Mouse (Mus musculus) gastrocnemius, adult 2 months (tissue): ENCODE measurements around the gene Pgm2l1. TPM values are rescaled to one million over a fixed set of nuclear protein-coding genes. Genes with fewer than 3 reads are reported as not detected.
A peak's percentile ranks its signal among the peaks of the same experiment; 100 is the strongest.

Experiments
- DNase-seq: peaks from one replicate; pipeline ENCODE4 v3.0.0; 2022
- H3K27ac ChIP-seq: fragments of 200-600 bp; 2 replicates; pipeline ENCODE4 v1.8.1; 2022; ENCODE audit warnings: mild to moderate bottlenecking
- H3K4me3 ChIP-seq: fragments of 200-600 bp; 2 replicates; pipeline ENCODE4 v1.8.1; 2022; ENCODE audit warnings: mild to moderate bottlenecking, moderate library complexity
- CTCF ChIP-seq: fragments of 200-600 bp; IDR thresholded peaks from 2 replicates; pipeline ENCODE4 v1.8.1; 2022; ENCODE audit warnings: antibody characterized with exemption, mild to moderate bottlenecking, moderate library complexity
- intact Hi-C: fragments of 180-260 bp; cut with DNase I; formaldehyde crosslinking; loops from one replicate; pipeline ENCODE4 v1.15.1; 2025
- total RNA-seq, 2 experiments: library from RNA; stranded (reverse); gene quantifications; 2 replicates each; pipeline ENCODE4 v1.2.3; 2021

Pgm2l1 gene
- total RNA-seq, 2 experiments from 2014 or later = 16.0 to 19.3 TPM

DNA sequence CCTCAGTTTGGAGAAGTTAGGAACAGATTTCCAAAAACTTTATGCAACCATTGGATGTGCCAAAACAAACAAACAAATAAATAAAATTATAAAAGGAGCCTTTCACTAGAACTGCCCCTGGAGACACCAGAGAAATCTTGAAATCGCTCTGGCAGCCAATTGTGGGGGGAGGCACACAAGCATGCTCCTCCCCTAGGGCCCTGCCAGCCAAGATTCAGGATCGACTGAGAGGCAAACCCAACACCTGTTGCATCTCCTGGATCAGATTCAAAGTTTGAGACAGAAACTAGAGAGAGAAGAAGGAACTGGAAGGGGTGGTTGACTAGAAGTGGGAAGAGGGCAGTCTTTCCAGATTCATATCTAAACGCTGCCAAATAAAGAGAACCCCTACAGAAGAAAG is 23.6 kb upstream of the Pgm2l1 start:
- no peak for TF ChIP-seq CTCF
- DNase-seq = peak; percentile 72
- Histone ChIP-seq H3K4me3 (no peak overlapping the region), H3K27ac (no peak overlapping the region)
- intact Hi-C loops = no loop called here

GRCm38 (mm10) chr7:100204871-100205270 is 22.3 kb upstream of the Pgm2l1 start:
- Histone ChIP-seq H3K27ac (no peak overlapping the region), H3K4me3 (no peak overlapping the region)
- intact Hi-C loops = no loop called here
- no peak for DNase-seq
- no peak for TF ChIP-seq CTCF

GRCm38 (mm10) chr7:100206144-100206543 is 21.1 kb upstream of the Pgm2l1 start:
- intact Hi-C loops = no loop called here
- Histone ChIP-seq H3K27ac (no peak overlapping the region), H3K4me3 (no peak overlapping the region)
- no peak for TF ChIP-seq CTCF
- no peak for DNase-seq

DNA sequence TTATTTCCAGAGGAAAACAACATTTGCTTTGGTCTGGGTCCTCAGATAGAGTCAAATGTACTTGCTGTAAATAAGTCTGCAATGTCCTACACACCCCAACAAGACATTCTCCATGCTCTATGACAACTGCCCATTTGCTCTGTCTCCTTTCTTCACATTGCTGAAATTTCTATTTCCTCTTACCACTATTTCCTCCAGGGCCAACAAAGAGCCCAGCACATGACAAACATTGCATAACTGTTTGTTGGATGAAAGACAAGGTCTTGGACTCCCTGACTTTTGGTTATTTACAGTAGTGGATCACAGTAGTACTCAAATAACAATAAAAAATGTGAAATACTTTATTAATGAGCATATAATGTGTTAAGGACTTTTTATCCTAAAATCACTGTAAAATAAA is 19.3 kb upstream of the Pgm2l1 start:
- TF ChIP-seq CTCF = no peak

GRCm38 (mm10) chr7:100214310-100214709 is 12.9 kb upstream of the Pgm2l1 start:
- TF ChIP-seq CTCF = no peak
- DNase-seq = no peak
- intact Hi-C loops = no loop called here
- Histone ChIP-seq H3K27ac (no peak overlapping the region), H3K4me3 (no peak overlapping the region)

More for the DNA sequence above, 19.3 kb upstream of the Pgm2l1 start:
- no peak for DNase-seq
- Histone ChIP-seq H3K4me3 (no peak overlapping the region), H3K27ac (no peak overlapping the region)
- intact Hi-C loops = no loop called here

DNA sequence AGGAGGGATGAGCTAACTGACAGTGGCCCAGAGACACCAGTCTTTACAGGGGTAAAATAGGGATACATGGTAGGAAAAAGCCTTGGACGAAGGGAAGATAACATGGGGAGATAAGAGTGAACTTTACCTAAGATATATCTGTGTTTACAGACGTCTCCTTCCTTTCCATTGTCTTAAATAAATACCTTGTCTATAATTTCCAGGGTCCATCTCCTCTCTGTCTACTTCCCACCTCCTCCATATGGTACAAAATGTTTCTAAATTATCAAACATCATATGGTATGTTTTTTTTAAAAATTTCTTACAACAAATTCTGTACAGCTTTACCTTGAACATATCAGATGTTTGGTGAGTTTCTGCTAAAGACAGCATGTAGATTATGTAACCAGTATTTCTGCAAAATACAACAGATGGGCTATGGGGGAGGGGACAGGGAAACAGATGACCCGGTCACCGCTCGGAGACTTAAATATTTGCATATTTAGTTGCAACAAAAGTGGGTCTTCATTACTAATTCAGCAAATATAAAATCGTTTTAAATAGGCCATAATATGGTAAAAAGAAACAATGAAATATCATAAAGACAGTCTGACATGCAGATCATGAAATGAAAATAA is 12.0 kb upstream of the Pgm2l1 start:
- Histone ChIP-seq H3K4me3 (no peak overlapping the region), H3K27ac (no peak overlapping the region)
- no peak for TF ChIP-seq CTCF
- intact Hi-C loops = no loop called here
- no peak for DNase-seq

DNA sequence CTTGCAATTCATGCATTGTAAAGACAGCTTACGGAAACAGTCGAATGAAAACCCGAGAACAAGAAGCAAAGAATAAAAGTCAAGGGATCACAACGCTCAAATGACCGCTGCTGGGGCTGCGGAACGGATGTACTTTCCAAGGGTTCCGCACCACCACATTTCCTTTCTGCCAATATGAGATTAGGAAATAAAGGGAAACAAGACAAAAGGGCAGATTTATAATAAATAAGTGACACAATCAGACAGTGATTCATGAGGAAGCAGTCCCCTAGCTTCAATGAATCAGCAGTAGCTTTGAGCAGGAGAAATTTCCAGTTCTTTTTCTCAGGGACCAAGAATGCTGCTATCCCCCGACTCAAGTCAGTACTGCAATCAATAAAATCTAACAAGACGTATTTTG is 11.2 kb upstream of the Pgm2l1 start:
- Histone ChIP-seq H3K4me3 (no peak overlapping the region), H3K27ac (no peak overlapping the region)
- intact Hi-C loops = no loop called here
- no peak for DNase-seq
- no peak for TF ChIP-seq CTCF

GRCm38 (mm10) chr7:100216601-100217565 is 10.3 kb upstream of the Pgm2l1 start:
- no peak overlapping the region for H3K27ac ChIP-seq
- intact Hi-C loops = no loop called here
- no peak for TF ChIP-seq CTCF
- no peak for DNase-seq
- H3K4me3 ChIP-seq = no peak overlapping the region

DNA sequence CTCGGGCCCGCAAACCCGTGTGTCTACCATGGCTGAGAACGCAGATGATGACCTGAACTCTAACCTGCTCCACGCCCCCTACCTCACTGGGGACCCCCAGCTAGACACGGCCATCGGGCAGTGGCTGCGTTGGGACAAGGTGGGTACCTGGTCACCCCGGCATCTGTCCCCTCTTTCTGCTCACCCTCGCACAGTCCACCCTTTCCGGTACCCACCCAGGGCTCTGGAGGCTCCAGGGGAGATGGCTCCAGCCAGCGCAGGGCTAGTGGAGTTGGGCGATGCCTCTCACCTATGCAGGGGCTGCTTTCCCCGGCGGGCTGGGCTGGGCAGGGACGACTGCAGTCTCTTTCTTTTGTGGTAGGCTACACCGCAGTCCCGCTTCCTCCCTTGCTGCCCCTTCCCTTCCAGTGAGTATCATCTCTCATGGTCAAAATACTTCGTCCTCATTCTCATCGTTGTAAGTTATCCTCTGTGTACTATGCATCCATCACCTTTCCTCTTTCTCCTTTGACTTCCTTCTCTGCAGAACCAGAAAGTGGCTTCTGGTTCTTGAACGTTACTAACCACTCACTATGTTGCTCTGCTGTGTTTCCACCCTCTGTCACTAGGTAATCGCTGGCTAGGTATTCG is 817 bp downstream of the Pgm2l1 start:
- intact Hi-C loops = loop anchor here (5.0 kb wide), 1 partner anchor 106 kb away; the partner anchor contains the start of gene Pold3

GRCm38 (mm10) chr7:100228957-100229356 is 1.8 kb downstream of the Pgm2l1 start:
- Histone ChIP-seq H3K27ac (no peak overlapping the region), H3K4me3 (peak overlapping the region; percentile 90)
- DNase-seq = no peak
- TF ChIP-seq CTCF = no peak
- intact Hi-C loops = loop anchor here (5.0 kb wide), 1 partner anchor 107 kb away; the partner anchor contains the start of gene Pold3

More for the DNA sequence above, 817 bp downstream of the Pgm2l1 start:
- TF ChIP-seq CTCF = no peak
- peak overlapping the region; percentile 90 for H3K4me3 ChIP-seq
- DNase-seq = peak; percentile 44
- H3K27ac ChIP-seq = peak overlapping the region; percentile 96

DNA sequence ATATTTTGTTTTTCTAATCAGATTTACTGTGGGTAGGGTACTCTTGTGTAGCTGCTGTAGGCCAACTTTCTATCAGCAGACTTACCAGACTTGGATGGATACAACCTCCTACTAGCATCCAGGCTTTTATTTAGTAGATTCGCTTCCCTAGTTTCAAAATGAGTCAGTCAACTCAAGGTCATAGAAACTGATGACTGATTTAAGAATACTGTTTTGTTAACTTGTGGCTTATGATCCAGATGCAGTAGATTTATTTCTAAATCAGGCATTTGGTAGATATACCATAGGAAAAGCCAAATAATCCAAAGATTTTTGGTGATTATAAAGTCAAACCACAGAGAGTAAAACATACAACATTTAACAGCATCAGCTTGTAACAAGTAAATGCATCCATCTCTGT is 3.5 kb downstream of the Pgm2l1 start:
- Histone ChIP-seq H3K27ac (no peak overlapping the region), H3K4me3 (no peak overlapping the region)
- intact Hi-C loops = no loop called here
- TF ChIP-seq CTCF = no peak
- no peak for DNase-seq

DNA sequence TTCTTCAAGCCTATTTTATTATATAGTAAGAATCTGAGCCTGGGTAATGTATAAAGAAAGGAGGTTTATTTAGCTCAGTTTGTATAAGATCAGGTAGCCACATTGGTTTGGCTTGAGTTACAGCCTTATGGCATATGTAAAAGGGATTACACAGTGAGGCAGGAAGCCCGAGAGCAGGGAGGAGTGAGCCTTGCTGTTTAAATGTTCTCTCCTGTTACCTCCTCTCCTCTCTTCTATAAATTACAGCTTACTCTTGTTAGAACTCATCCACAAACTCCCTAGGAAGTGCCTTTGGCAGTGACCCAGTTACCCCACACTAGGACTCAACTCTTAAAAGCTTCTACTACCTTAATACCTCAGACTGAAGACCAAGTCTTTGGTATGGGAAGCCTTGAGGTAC is 4.5 kb downstream of the Pgm2l1 start:
- no peak overlapping the region for H3K27ac ChIP-seq
- no peak for TF ChIP-seq CTCF
- intact Hi-C loops = no loop called here
- no peak overlapping the region for H3K4me3 ChIP-seq
- no peak for DNase-seq

GRCm38 (mm10) chr7:100233681-100234080 is 6.5 kb downstream of the Pgm2l1 start:
- intact Hi-C loops = loop anchor here (1.0 kb wide), 1 partner anchor 42 kb away; no protein-coding TSS in a partner anchor
- no peak for DNase-seq
- Histone ChIP-seq H3K4me3 (no peak overlapping the region), H3K27ac (no peak overlapping the region; the same call in 1 of the 2 replicates)
- TF ChIP-seq CTCF = no peak
